Mouse (Mus musculus): ENCODE data around the gene Stk32c. TPM values are rescaled to one million over a fixed set of nuclear protein-coding genes. Genes with fewer than 3 reads are reported as not detected.
A peak's percentile ranks its signal among the peaks of the same experiment; 100 is the strongest.

The Stk32c gene
- polyA plus RNA-seq, 1 experiment from 2014 or later, result 2.5 TPM

DNA sequence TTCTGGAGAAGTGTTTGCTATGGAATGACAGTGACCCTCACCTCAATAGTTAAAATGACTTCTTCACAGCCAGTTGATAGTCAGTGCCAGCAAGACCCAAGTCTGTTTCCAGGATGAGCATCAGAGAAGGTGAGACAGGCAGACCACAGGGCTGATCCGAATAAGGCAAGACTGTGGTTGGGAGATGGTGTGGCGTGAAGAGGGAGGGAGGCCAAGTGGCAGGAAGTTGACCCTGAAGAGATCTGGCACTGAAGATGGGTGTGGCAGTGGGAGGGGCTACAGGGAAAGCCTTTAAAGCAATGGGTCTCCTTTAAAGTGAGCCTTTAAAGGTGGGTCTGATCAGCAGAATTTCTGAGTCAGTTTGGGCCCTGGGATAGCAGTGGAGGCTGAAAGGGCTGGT, 55.6 kb downstream of the Stk32c start:
- Histone ChIP-seq H3K27ac (replicated peaks) (no peak overlapping the region), H3K4me3 (replicated peaks) (no peak overlapping the region), H3K27me3 (replicated peaks) (no peaks in the 10 kb centered on the region), H3K36me3 (no peaks in the 10 kb centered on the region), H3K9me3 (replicated peaks) (no peaks in the 10 kb centered on the region), H3K9ac (replicated peaks) (no peak overlapping the region), H3K4me1 (peaks cover 13% of the 10 kb centered on the region), H3K4me2 (no peak overlapping the region)
- 65% methylated on average over 2 of the region's 2 CpGs for WGBS
- ATAC-seq (ENCODE audit: low FRiP score), result no peak

DNA sequence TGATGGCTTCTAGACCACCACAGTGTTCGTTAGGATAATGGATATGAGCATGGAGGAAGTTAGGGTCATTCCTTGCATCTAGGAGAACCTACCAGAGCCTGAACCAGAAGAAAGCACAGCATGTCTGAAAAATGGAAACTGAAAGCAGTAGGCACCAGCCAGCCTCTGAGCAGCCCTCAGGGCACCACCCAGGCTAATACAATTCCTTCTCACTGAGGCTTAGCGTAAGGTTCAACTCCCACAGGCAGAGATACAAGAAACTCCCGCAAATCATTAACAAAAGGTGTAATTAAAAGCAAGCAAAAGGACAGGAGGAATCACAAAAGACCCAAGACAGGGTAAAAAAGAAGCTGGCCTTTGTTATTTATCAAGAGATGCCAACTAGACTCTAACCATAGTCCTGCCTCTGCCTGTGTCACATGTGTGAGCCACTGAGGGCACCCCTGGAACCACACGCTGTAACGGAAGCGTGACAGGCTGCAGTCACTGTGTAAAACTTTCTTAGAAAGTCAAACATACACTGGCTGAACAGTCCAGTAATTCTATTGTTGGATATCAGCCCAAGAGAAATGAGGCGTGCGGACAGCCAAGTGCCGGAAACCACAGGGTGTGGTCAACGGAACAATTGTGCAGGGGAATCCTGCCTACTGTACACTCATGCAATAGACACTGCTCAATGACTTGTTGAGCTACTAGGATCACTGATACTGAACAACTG, 56.6 kb downstream of the Stk32c start:
- Histone ChIP-seq H3K36me3 (no peaks in the 10 kb centered on the region), H3K9me3 (replicated peaks) (no peaks in the 10 kb centered on the region), H3K27ac (replicated peaks) (no peak overlapping the region), H3K4me3 (replicated peaks) (no peak overlapping the region), H3K27me3 (replicated peaks) (no peaks in the 10 kb centered on the region), H3K4me1 (peaks cover 15% of the 10 kb centered on the region), H3K9ac (replicated peaks) (no peak overlapping the region), H3K4me2 (no peak overlapping the region)
- no peak for ATAC-seq (ENCODE audit: low FRiP score)
- WGBS, result 42% methylated on average over 10 of the region's 10 CpGs

DNA sequence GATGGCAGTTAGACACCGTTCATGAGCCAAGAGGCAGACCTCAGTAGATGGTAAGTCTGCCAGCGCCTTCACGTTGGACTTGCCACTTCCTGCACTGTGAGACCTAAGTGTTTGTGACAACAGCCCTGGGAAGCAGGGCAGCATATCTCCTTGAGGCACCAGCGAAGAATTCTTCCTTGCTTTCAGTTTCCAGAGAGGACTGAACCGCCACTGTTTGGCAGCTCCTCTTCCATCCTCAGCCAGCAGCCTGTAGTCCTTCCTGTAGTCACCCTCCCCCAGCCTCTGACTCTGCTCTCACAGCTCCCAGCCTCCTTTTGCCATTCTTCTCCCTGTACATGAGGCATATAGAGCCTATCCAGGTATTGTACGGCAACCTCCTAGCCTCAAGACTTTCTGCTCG, 60.2 kb downstream of the Stk32c start:
- Histone ChIP-seq H3K36me3 (no peaks in the 10 kb centered on the region), H3K9me3 (replicated peaks) (no peaks in the 10 kb centered on the region), H3K27ac (replicated peaks) (no peak overlapping the region), H3K4me3 (replicated peaks) (no peak overlapping the region), H3K4me1 (peaks cover 25% of the 10 kb centered on the region), H3K4me2 (no peak overlapping the region), H3K9ac (replicated peaks) (no peak overlapping the region), H3K27me3 (replicated peaks) (no peaks in the 10 kb centered on the region)
- no peak for ATAC-seq (ENCODE audit: low FRiP score)
- WGBS, result 86% methylated on average over 7 of the region's 7 CpGs

DNA sequence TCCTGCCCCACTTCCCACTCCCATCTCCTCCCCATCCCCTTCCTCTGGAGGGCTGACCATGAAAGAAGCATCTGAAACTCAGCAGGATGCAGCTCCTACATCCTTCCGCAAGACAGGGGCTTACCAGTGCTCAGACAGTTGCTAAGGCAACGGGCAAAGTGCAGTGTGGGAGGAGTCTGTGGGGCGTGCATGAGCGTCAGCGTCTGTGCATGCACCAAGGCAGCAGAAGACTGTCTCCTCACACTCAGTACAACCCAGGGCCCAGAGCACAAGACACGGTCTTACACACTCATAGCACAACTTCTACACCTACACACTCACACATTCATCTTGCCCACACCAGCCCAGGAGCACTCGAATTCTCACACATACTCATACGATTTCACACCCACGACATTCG, 62.0 kb downstream of the Stk32c start:
- no peaks in the 10 kb centered on the region for H3K9me3 ChIP-seq (replicated peaks)
- H3K4me2 ChIP-seq, result peak overlapping the region; percentile 41
- no peaks in the 10 kb centered on the region for H3K36me3 ChIP-seq
- ATAC-seq (ENCODE audit: low FRiP score), result peak; percentile 91
- peaks cover 37% of the 10 kb centered on the region for H3K4me1 ChIP-seq
- H3K27me3 ChIP-seq (replicated peaks), result no peaks in the 10 kb centered on the region
- H3K9ac ChIP-seq (replicated peaks), result no peak overlapping the region
- 32% methylated on average over 10 of the region's 10 CpGs for WGBS
- no peak overlapping the region for H3K4me3 ChIP-seq (replicated peaks)
- peak overlapping the region; percentile 46 for H3K27ac ChIP-seq (replicated peaks)

DNA sequence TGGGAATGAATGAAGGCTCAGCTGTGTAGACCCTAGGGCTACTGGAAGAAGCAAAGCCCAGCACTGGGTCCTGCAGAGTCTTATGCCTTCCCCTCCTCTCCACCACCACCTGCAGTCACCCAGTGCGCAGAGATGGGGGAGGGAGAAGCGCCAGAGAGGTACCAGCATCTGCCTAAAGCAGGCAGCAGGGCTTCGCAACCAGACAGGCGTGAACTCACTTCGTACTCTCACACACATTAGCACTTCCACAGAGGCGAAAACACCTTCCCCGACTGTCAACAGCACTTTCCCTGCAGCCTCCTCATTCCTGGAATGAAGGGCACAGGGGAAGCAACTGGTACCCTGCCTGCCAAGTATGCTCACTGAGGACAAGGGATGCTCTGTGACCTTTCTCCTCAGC, 63.7 kb downstream of the Stk32c start:
- Histone ChIP-seq H3K9ac (replicated peaks) (no peak overlapping the region), H3K36me3 (no peaks in the 10 kb centered on the region), H3K4me3 (replicated peaks) (no peak overlapping the region), H3K27me3 (replicated peaks) (no peaks in the 10 kb centered on the region), H3K27ac (replicated peaks) (no peak overlapping the region), H3K4me1 (peaks cover 37% of the 10 kb centered on the region), H3K4me2 (no peak overlapping the region), H3K9me3 (replicated peaks) (no peaks in the 10 kb centered on the region)
- 43% methylated on average over 7 of the region's 7 CpGs for WGBS
- no peak for ATAC-seq (ENCODE audit: low FRiP score)

DNA sequence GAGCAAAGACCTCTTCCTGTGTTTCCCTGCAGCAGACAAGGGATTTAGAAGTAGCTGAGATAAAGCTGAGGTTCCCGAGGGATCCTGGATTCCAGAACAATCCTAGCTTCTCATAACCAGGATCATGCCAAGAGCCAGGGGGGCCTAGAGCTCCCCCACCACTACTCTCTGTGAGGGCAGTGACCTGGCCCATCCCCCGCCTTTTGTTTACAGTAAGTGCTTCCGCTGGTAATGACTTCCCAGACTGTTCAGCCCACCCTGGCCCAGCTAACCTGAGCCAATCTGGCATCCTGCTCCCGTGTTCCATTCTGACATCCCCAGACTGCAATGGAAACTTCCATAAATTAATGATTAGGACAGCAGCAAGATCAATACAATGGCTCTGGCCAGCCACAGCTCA, 65.7 kb downstream of the Stk32c start:
- H3K4me2 ChIP-seq, result no peak overlapping the region
- H3K9ac ChIP-seq (replicated peaks), result no peak overlapping the region
- no peak overlapping the region for H3K4me3 ChIP-seq (replicated peaks)
- H3K27me3 ChIP-seq (replicated peaks), result no peaks in the 10 kb centered on the region
- H3K27ac ChIP-seq (replicated peaks), result 0 out of 2 replicates have a peak overlapping the region, but pooled peaks have one; percentile 33
- no peak for ATAC-seq (ENCODE audit: low FRiP score)
- peaks cover 37% of the 10 kb centered on the region for H3K4me1 ChIP-seq
- WGBS, result 48% methylated on average over 4 of the region's 4 CpGs
- H3K36me3 ChIP-seq, result no peaks in the 10 kb centered on the region
- no peaks in the 10 kb centered on the region for H3K9me3 ChIP-seq (replicated peaks)

DNA sequence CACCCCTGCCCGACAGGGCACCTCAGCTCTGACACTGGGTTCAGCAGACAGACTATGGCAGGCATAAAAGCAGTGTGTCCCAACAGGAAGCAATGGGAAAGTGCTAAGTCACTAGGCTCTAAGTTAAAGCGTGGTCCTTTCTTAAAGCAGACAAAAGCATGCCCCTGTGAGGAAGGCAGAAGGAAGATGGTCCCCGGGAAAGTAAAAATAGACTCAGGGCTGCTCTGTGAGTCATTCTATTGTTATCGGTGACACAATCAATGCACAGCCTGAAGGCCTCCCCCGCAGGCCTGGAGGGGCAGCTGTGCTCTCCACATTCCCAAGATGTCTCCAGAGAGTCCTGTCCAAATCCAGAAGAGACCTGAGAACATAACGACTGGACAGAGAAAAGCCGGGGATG, 67.2 kb downstream of the Stk32c start:
- Histone ChIP-seq H3K9me3 (replicated peaks) (no peaks in the 10 kb centered on the region), H3K4me1 (peaks cover 28% of the 10 kb centered on the region), H3K9ac (replicated peaks) (no peak overlapping the region), H3K27me3 (replicated peaks) (no peaks in the 10 kb centered on the region), H3K4me2 (no peak overlapping the region), H3K27ac (replicated peaks) (no peak overlapping the region), H3K4me3 (replicated peaks) (no peak overlapping the region), H3K36me3 (no peaks in the 10 kb centered on the region)
- no peak for ATAC-seq (ENCODE audit: low FRiP score)
- 21% methylated on average over 7 of the region's 7 CpGs for WGBS

DNA sequence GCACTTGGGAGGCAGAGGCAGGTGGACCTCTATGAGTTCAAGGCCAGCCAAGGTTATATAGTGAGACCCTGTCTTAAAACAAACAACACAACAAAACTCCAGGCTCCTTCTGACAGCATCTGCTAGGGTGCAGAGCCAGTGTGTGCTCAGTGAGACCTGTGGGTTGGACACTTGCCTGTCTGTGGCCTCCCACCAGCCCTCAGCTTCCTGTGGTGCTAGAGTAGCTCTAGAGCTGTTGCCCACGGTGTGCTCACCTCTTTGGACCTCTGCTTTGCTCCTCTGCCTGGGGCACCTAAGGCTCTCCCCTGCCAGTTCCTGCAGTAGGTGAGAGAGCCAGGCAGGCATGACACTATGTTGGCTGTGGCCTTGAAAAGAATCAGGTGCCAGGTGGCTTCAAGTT, 69.3 kb downstream of the Stk32c start:
- Histone ChIP-seq H3K4me2 (no peak overlapping the region), H3K4me3 (replicated peaks) (no peak overlapping the region), H3K9me3 (replicated peaks) (no peaks in the 10 kb centered on the region), H3K27me3 (replicated peaks) (no peaks in the 10 kb centered on the region), H3K9ac (replicated peaks) (no peak overlapping the region), H3K36me3 (no peaks in the 10 kb centered on the region), H3K27ac (replicated peaks) (no peak overlapping the region), H3K4me1 (peaks cover 29% of the 10 kb centered on the region)
- ATAC-seq (ENCODE audit: low FRiP score), result no peak
- 63% methylated on average over 1 of the region's 1 CpGs for WGBS

DNA sequence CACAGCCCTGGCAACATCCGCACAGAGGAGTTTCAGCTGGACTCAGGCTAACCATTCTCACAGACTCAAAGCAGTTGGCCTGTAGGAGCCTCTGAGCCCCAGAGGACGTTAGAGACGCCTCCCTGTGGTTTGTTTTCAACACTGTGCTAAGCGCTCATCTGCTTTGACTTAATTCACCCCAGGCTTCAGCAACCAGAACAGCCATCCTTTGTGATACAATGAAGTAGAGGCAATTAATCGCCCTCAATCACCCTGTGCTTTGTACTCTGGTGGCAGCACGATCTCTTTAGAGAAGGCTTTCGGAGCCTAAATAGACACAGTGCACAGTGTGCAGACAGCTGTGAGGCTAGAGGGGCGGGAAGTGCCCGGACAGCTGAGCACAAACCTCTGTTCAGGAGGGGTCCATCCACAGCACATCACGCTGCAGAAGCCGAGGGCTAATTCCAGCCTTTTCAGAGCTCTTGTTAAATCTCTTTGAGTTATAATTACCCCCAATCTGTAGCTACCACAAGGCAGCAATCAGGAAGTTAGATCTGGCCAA, 73.1 kb downstream of the Stk32c start:
- Histone ChIP-seq H3K4me1 (peaks cover 31% of the 10 kb centered on the region), H3K27ac (replicated peaks) (peak overlapping the region; percentile 25; the same call in 1 of the 2 replicates), H3K36me3 (no peaks in the 10 kb centered on the region), H3K4me3 (replicated peaks) (no peak overlapping the region), H3K4me2 (no peak overlapping the region), H3K9ac (replicated peaks) (no peak overlapping the region), H3K27me3 (replicated peaks) (no peaks in the 10 kb centered on the region), H3K9me3 (replicated peaks) (no peaks in the 10 kb centered on the region)
- 7% methylated on average over 11 of the region's 11 CpGs for WGBS
- ATAC-seq (ENCODE audit: low FRiP score), result peak; percentile 52; the same call in 1 of the 2 replicates

DNA sequence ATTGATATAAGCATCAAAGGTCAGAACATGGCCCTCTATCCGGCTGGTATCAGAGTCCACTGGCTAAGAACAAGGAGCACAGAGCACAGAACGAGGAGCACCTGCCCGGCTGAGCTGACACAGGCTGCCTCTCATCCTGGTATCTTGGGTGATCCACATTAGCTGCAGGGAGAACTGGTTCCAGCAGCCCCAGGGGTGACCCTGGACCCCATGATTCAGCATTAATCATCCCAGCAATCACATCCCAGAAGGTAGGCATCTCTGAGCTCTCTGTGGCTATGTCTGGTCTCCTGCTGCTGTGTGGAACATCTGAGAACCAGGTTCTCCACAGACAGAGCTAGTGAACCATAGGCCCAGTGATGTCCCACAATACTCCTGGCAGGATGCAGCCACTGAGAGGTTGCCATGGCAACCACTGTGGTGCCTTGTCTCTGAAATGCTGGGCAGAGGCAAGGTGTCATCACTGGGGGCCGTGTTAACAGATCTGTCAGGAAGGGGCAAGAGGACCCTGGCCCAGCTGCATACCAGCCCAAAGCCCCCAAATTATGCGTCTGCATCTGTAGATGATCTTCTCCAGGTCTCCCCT, 76.1 kb downstream of the Stk32c start:
- Histone ChIP-seq H3K27ac (replicated peaks) (no peak overlapping the region), H3K4me1 (peaks cover 31% of the 10 kb centered on the region)
- WGBS, result 69% methylated on average over 5 of the region's 5 CpGs

DNA sequence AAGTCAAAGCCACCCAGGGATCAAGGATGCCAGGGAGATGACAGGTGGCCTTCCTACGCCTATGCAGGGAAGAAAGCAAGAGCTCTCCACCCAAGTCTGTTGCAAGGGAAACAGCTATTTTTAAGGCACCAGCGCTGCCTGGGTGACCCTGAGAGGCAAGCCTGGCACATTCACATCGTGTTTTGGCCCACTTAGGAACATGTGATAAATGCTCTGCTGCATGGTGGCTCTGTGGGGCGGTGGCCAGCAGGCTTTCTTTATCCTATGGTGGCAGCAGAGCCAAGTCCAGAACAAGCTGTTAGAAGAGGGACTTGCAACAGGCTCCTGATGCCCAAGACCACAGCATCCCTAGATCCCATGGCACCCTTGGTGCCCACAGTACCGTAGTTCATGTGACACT, 77.9 kb downstream of the Stk32c start:
- no peak for ATAC-seq (ENCODE audit: low FRiP score)
- Histone ChIP-seq H3K36me3 (no peaks in the 10 kb centered on the region), H3K9me3 (replicated peaks) (no peaks in the 10 kb centered on the region), H3K9ac (replicated peaks) (no peak overlapping the region), H3K27me3 (replicated peaks) (no peaks in the 10 kb centered on the region), H3K4me3 (replicated peaks) (no peak overlapping the region), H3K27ac (replicated peaks) (no peak overlapping the region), H3K4me1 (peaks cover 30% of the 10 kb centered on the region), H3K4me2 (no peak overlapping the region)
- WGBS, result 80% methylated on average over 5 of the region's 5 CpGs

More for the DNA sequence above, 76.1 kb downstream of the Stk32c start:
- no peaks in the 10 kb centered on the region for H3K9me3 ChIP-seq (replicated peaks)
- no peaks in the 10 kb centered on the region for H3K27me3 ChIP-seq (replicated peaks)
- no peaks in the 10 kb centered on the region for H3K36me3 ChIP-seq
- no peak overlapping the region for H3K4me3 ChIP-seq (replicated peaks)
- no peak overlapping the region for H3K9ac ChIP-seq (replicated peaks)
- no peak overlapping the region for H3K4me2 ChIP-seq
- peak; percentile 66 for ATAC-seq (ENCODE audit: low FRiP score)

DNA sequence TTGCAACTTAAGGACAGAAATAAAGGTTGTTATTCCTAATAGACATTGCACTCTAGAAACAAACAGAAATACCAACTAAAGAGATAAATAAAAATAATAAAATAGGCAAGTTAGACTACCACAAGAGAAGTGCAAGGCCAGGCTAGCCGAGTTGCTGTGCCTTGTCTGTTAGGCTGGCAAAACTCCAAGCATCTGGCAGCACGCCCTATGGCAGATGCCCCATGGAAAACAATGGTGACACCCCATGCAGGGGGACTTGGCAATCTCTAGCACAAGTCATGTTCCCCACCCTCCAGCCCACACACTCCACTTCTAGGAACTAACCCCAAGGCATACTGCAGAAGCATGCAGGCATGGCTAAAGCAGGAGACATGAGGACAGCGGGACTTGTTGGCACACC, 79.7 kb downstream of the Stk32c start:
- Histone ChIP-seq H3K4me3 (replicated peaks) (no peak overlapping the region), H3K27ac (replicated peaks) (no peak overlapping the region), H3K36me3 (no peaks in the 10 kb centered on the region), H3K9me3 (replicated peaks) (no peaks in the 10 kb centered on the region), H3K4me2 (no peak overlapping the region), H3K9ac (replicated peaks) (no peak overlapping the region), H3K27me3 (replicated peaks) (no peaks in the 10 kb centered on the region), H3K4me1 (peaks cover 22% of the 10 kb centered on the region)
- 51% methylated on average over 3 of the region's 3 CpGs for WGBS
- ATAC-seq (ENCODE audit: low FRiP score), result no peak

Measured in neural tube, embryonic 15.5 days (tissue).